ENCODE assay signal across 8 mouse cellular contexts in genomic region chr11:69685526-69686148, GRCm38 (mm10). TPM values are rescaled to one million over a fixed set of nuclear protein-coding genes. Genes with fewer than 3 reads are reported as not detected.
DNase-seq lines count a peak whose midpoint lies in the region; ATAC-seq and TF ChIP-seq lines count a peak whose summit lies in the region.

TSS of gene Tnfsf13 (minus strand) at chr11:69685784.

- 51% methylated on average over 10 of the region's 10 CpGs for whole genome bisulfite sequencing in forebrain, embryonic 14.5 days
- 90% methylated on average over 10 of the region's 10 CpGs for WGBS in limb, embryonic 10.5 days
- WGBS in midbrain, embryonic 13.5 days: 55% methylated on average over 10 of the region's 10 CpGs

- TF ChIP-seq CTCF in bone marrow macrophage, adult 2 months (IDR thresholded peaks at IDR 0.05; ENCODE audit: low read depth, low read length): no peak

- H3K4me3 ChIP-seq in bone marrow macrophage, adult 2 months (ENCODE audit: insufficient read depth, low read length): peak within 1 kb of the TSS; percentile 31
- H3K4me3 ChIP-seq in forebrain, embryonic 14.5 days (ENCODE audit: low read depth, low read length): no peak within 1 kb of the TSS
- no peak within 1 kb of the TSS for H3K4me3 ChIP-seq in limb, embryonic 10.5 days
- no peak within 1 kb of the TSS for H3K4me3 ChIP-seq in midbrain, embryonic 13.5 days (replicated peaks)

- intact Hi-C loops in heart, postnatal 36 days (cut with DNase I): no loop called here

- no peaks in the 10 kb centered on the region for H3K9me3 ChIP-seq in forebrain, embryonic 14.5 days (replicated peaks; ENCODE audit: control insufficient read depth, low read length)
- no peaks in the 10 kb centered on the region for H3K9me3 ChIP-seq in limb, embryonic 10.5 days (replicated peaks)
- no peaks in the 10 kb centered on the region for H3K9me3 ChIP-seq in midbrain, embryonic 13.5 days

- TF ChIP-seq POLR2A in bone marrow macrophage, adult 2 months (IDR thresholded peaks at IDR 0.05; ENCODE audit: borderline replicate concordance, low read depth, low read length): no peak

- no peak within 1 kb of the TSS for H3K4me2 ChIP-seq in forebrain, embryonic 14.5 days (ENCODE audit: low read length)
- H3K4me2 ChIP-seq in midbrain, embryonic 13.5 days (replicated peaks): no peak within 1 kb of the TSS

- H3K27ac ChIP-seq in bone marrow macrophage, adult 2 months (ENCODE audit: insufficient read depth, low read depth, low read length): peak within 1 kb of the TSS; percentile 94
- peak within 1 kb of the TSS; percentile 52 for H3K27ac ChIP-seq in forebrain, embryonic 14.5 days (ENCODE audit: low read depth, low read length)
- peak within 1 kb of the TSS; percentile 44; the same call in 1 of the 2 replicates for H3K27ac ChIP-seq in limb, embryonic 10.5 days
- no peak within 1 kb of the TSS for H3K27ac ChIP-seq in midbrain, embryonic 13.5 days

- no peaks in the 10 kb centered on the region for H3K36me3 ChIP-seq in forebrain, embryonic 14.5 days (ENCODE audit: control insufficient read depth, insufficient read depth, low read length)
- H3K36me3 ChIP-seq in limb, embryonic 10.5 days: no peaks in the 10 kb centered on the region; the same call in 1 of the 2 replicates
- H3K36me3 ChIP-seq in midbrain, embryonic 13.5 days: no peaks in the 10 kb centered on the region

- no peaks in the 10 kb centered on the region for H3K27me3 ChIP-seq in forebrain, embryonic 14.5 days (replicated peaks; ENCODE audit: control insufficient read depth, insufficient read depth, low read length)
- H3K27me3 ChIP-seq in limb, embryonic 10.5 days (ENCODE audit: low read depth, poor library complexity, severe bottlenecking): peaks cover 15% of the 10 kb centered on the region
- H3K27me3 ChIP-seq in midbrain, embryonic 13.5 days: peaks cover 13% of the 10 kb centered on the region; the same call in 1 of the 2 replicates

- ATAC-seq in forebrain, embryonic 14.5 days: no peak
- no peak for ATAC-seq in midbrain, embryonic 13.5 days

- H3K4me1 ChIP-seq in bone marrow macrophage, adult 2 months (ENCODE audit: control insufficient read depth, insufficient read depth, low read length): peaks cover 55% of the 10 kb centered on the region
- H3K4me1 ChIP-seq in forebrain, embryonic 14.5 days (ENCODE audit: control insufficient read depth, insufficient read depth, low read length): peaks cover 19% of the 10 kb centered on the region
- peaks cover 40% of the 10 kb centered on the region for H3K4me1 ChIP-seq in limb, embryonic 10.5 days
- H3K4me1 ChIP-seq in midbrain, embryonic 13.5 days (replicated peaks): peaks cover 24% of the 10 kb centered on the region

- DNase-seq in adrenal gland, adult (ENCODE audit: inconsistent age in 2 of 2, low spot score in 1 of 2): peak; percentile 80 to 95
- DNase-seq in adrenal gland, postnatal 4 days (ENCODE audit: low spot score in 2 of 2): no peak
- peak; percentile 45 for DNase-seq in forebrain, embryonic 14.5 days (ENCODE audit: low spot score)
- peak; percentile 81 to 87 for DNase-seq in heart, postnatal 36 days
- DNase-seq in limb, embryonic 10.5 days (ENCODE audit: low spot score): no peak
- DNase-seq in natural killer cell, adult 2 months (ENCODE audit: low spot score in 2 of 2): no peak

- peak within 1 kb of the TSS; percentile 29; the same call in 1 of the 2 replicates for H3K9ac ChIP-seq in forebrain, embryonic 14.5 days (ENCODE audit: low read length)
- H3K9ac ChIP-seq in midbrain, embryonic 13.5 days (replicated peaks): peak within 1 kb of the TSS; percentile 28; the same call in 1 of the 2 replicates

RNA-seq across cellular contexts. Expression of gene Tnfsf13, which starts in this region (rescaled TPM):
- total RNA-seq in adrenal gland, postnatal 4 days (2021): 1 to 10 TPM; 4.2 to 5.2 TPM
- polyA plus RNA-seq in bone marrow macrophage, adult 2 months (2012; ENCODE audit: insufficient read depth, insufficient read length, missing spikeins): 20.8 and 23.9 TPM in 2 replicates
- polyA plus RNA-seq in forebrain, embryonic 14.5 days (2014; fragmentation: Nextera tagmentation; extraction: Ambion mirVana): 0.53 TPM in 1 of 2 replicates, not detected in the other
- total RNA-seq in heart, postnatal 36 days (2021): 1 to 10 TPM; 1.4 to 2.4 TPM
- polyA plus RNA-seq in limb, embryonic 10.5 days (2016; fragmentation: Nextera tagmentation; extraction: Ambion mirVana): 0.20 and 0.45 TPM in 2 replicates
- 0.36 TPM in 1 of 2 replicates, not detected in the other for polyA plus RNA-seq in midbrain, embryonic 13.5 days (2015; fragmentation: Nextera tagmentation; extraction: Ambion mirVana)

Comparison
In these comparisons a context has a peak if more than half of its experiments do, and no peak if none do; other contexts are left out.
1. RNA of gene Tnfsf13 (polyA plus RNA-seq): 20.8 to 23.9 TPM in bone marrow macrophage, adult 2 months; 0.53 TPM in forebrain, embryonic 14.5 days, 0.20 to 0.45 TPM in limb, embryonic 10.5 days and 0.36 TPM in midbrain, embryonic 13.5 days; every median in the first group is over 10 times any median in the second.
2. DNase-seq: peak in adrenal gland, adult (2 of 2) and heart, postnatal 36 days (2 of 2); none in adrenal gland, postnatal 4 days (0 of 2), limb, embryonic 10.5 days (single experiment) and natural killer cell, adult 2 months (0 of 2).
3. Peak in DNase-seq, H3K27ac ChIP-seq and H3K9ac ChIP-seq in forebrain, embryonic 14.5 days; RNA of the gene not detected or under 1 TPM.